In the genomic region with DNA sequence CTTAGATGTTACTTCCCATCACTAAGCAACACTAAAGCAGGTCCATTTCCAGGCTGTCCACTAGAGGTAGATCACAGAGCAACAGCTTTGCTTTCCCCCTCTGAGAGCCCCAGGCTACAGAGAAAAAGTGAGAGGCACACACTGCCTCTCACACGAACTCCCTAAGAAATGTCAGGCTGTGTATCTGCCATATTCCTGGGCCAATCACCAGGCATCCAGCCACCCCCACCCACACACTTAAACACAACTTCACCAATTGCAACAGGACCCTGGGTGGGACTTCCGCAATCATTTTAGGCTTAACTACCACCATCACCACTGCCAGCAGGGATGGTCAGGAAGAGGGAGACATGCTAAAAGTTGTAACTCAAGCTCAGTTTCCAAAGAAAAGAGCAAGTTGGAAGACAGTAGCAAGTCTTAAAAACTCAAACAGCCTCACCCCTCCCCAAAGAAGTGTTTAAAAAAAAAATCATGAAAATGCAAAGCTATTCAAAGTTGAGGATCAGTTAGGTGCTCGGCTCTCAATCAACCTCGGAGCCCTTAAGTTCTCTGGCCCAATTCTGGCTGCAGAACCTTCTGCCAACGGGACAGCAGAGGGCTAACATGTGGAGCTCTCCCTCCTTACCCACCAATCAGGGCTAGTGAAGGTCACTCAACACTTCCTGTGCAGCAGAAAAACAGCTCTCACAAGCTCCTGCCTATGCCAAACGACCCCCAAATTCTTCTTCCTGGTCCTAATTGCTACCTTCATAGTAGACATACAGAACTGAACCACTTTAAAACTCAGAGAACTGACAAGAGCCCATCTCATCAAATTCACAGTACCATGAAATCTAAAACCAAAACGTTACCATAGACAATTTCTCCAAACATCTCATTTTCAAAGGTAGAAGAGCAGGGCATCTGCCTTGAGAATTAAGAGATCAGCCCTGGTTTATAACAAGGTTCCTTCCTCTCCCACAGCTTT, we compare ENCODE assay signal across 8 mouse cellular contexts. TPM values are rescaled to one million over a fixed set of nuclear protein-coding genes. Genes with fewer than 3 reads are reported as not detected.
A peak's percentile ranks its signal among the peaks of the same experiment; 100 is the strongest.
DNase-seq lines count a peak whose midpoint lies in the region; ATAC-seq and TF ChIP-seq lines count a peak whose summit lies in the region.

No protein-coding gene starts in this region.

- no peak for TF ChIP-seq CTCF in ES-Bruce4 (IDR thresholded peaks at IDR 0.05; ENCODE audit: low read depth, low read length)
- TF ChIP-seq CTCF in liver, postnatal 0 days (IDR thresholded peaks at IDR 0.05; ENCODE audit: low read depth): peak; percentile 47

- no peaks in the 10 kb centered on the region for H3K27me3 ChIP-seq in ES-Bruce4 (ENCODE audit: control insufficient read depth, insufficient read depth, low read length, poor library complexity, severe bottlenecking)
- H3K27me3 ChIP-seq in forebrain, embryonic 13.5 days: no peaks in the 10 kb centered on the region
- H3K27me3 ChIP-seq in liver, postnatal 0 days (ENCODE audit: insufficient read depth, low read length): no peaks in the 10 kb centered on the region
- no peaks in the 10 kb centered on the region for H3K27me3 ChIP-seq in neural tube, embryonic 14.5 days (ENCODE audit: control insufficient read depth, insufficient read depth, low read length)

- H3K9ac ChIP-seq in ES-Bruce4 (ENCODE audit: low read depth, poor library complexity, severe bottlenecking): peak overlapping the region; percentile 96
- peak overlapping the region; percentile 97 for H3K9ac ChIP-seq in forebrain, embryonic 13.5 days
- H3K9ac ChIP-seq in liver, postnatal 0 days (replicated peaks): peak overlapping the region; percentile 98
- peak overlapping the region; percentile 89 for H3K9ac ChIP-seq in neural tube, embryonic 14.5 days (replicated peaks; ENCODE audit: low read depth, low read length)

- H3K4me3 ChIP-seq in ES-Bruce4 (ENCODE audit: low read depth, low read length): peak overlapping the region; percentile 75
- H3K4me3 ChIP-seq in forebrain, embryonic 13.5 days: peak overlapping the region; percentile 89
- H3K4me3 ChIP-seq in liver, postnatal 0 days (ENCODE audit: low read depth, low read length): peak overlapping the region; percentile 70
- H3K4me3 ChIP-seq in neural tube, embryonic 14.5 days (ENCODE audit: low read depth, low read length): peak overlapping the region; percentile 84

- no peak for TF ChIP-seq POLR2A in ES-Bruce4 (IDR thresholded peaks at IDR 0.05; ENCODE audit: insufficient read depth, low read length)

- WGBS in forebrain, embryonic 13.5 days: 20% methylated on average over 7 of the region's 7 CpGs
- WGBS in liver, postnatal 0 days (ENCODE audit: insufficient replicate concordance): 4% methylated on average over 7 of the region's 7 CpGs
- 19% methylated on average over 7 of the region's 7 CpGs for WGBS in neural tube, embryonic 14.5 days

- peaks cover 2% of the 10 kb centered on the region for H3K4me1 ChIP-seq in ES-Bruce4 (ENCODE audit: control insufficient read depth, insufficient read depth, low read length)
- H3K4me1 ChIP-seq in forebrain, embryonic 13.5 days: peaks cover 60% of the 10 kb centered on the region
- H3K4me1 ChIP-seq in liver, postnatal 0 days (ENCODE audit: insufficient read depth): peaks cover 56% of the 10 kb centered on the region
- H3K4me1 ChIP-seq in neural tube, embryonic 14.5 days (ENCODE audit: control insufficient read depth, insufficient read depth, low read length): peaks cover 24% of the 10 kb centered on the region

- no peak for TF ChIP-seq EP300 in ES-Bruce4 (IDR thresholded peaks at IDR 0.05; ENCODE audit: insufficient read depth, low read depth, low read length)
- no peak for TF ChIP-seq EP300 in liver, postnatal 0 days (IDR thresholded peaks at IDR 0.05; ENCODE audit: low read depth)

- ATAC-seq in forebrain, embryonic 13.5 days: peak; percentile 41
- ATAC-seq in liver, postnatal 0 days: peak; percentile 4; the same call in 1 of the 2 replicates
- ATAC-seq in neural tube, embryonic 14.5 days (ENCODE audit: low read depth): peak; percentile 21; the same call in 1 of the 2 replicates

- no peaks in the 10 kb centered on the region for H3K9me3 ChIP-seq in ES-Bruce4 (replicated peaks; ENCODE audit: control insufficient read depth, insufficient read depth, low read length, poor library complexity, severe bottlenecking)
- no peaks in the 10 kb centered on the region for H3K9me3 ChIP-seq in forebrain, embryonic 13.5 days (replicated peaks)
- no peaks in the 10 kb centered on the region for H3K9me3 ChIP-seq in liver, postnatal 0 days (ENCODE audit: low read length)
- no peaks in the 10 kb centered on the region for H3K9me3 ChIP-seq in neural tube, embryonic 14.5 days (ENCODE audit: control insufficient read depth, low read length)

- H3K36me3 ChIP-seq in ES-Bruce4 (ENCODE audit: control insufficient read depth, insufficient read depth, low read length, poor library complexity, severe bottlenecking): no peaks in the 10 kb centered on the region
- no peaks in the 10 kb centered on the region for H3K36me3 ChIP-seq in forebrain, embryonic 13.5 days (ENCODE audit: poor library complexity, severe bottlenecking)
- 0 out of 2 replicates have a peak, but pooled peaks cover 3% of the 10 kb centered on the region for H3K36me3 ChIP-seq in liver, postnatal 0 days (replicated peaks; ENCODE audit: insufficient read depth, low read length)
- H3K36me3 ChIP-seq in neural tube, embryonic 14.5 days (ENCODE audit: control insufficient read depth, insufficient read depth, low read length): no peaks in the 10 kb centered on the region

- peak overlapping the region; percentile 100 for H3K4me2 ChIP-seq in forebrain, embryonic 13.5 days
- H3K4me2 ChIP-seq in liver, postnatal 0 days (ENCODE audit: low read depth, low read length): peak overlapping the region; percentile 89
- H3K4me2 ChIP-seq in neural tube, embryonic 14.5 days (ENCODE audit: low read depth, low read length): peak overlapping the region; percentile 98

- peak; percentile 54 for DNase-seq in c-Kit-negative CD71-positive TER-119-positive erythroid progenitor cells, embryonic 14.5 days (ENCODE audit: low read depth, low spot score)
- DNase-seq in heart, postnatal 10 days: peak; percentile 82 to 85
- peak; percentile 75 to 84 for DNase-seq in kidney, postnatal 4 days
- peak; percentile 72 for DNase-seq in liver, postnatal 0 days
- DNase-seq in thymus, postnatal 0 days (ENCODE audit: low spot score): peak; percentile 80

- peak overlapping the region; percentile 9 for H3K27ac ChIP-seq in ES-Bruce4 (ENCODE audit: insufficient read depth, low read length)
- peak overlapping the region; percentile 97; the same call in 1 of the 2 replicates for H3K27ac ChIP-seq in forebrain, embryonic 13.5 days
- peak overlapping the region; percentile 96 for H3K27ac ChIP-seq in liver, postnatal 0 days (ENCODE audit: low read depth)
- H3K27ac ChIP-seq in neural tube, embryonic 14.5 days (ENCODE audit: low read depth, low read length): no peak overlapping the region

- intact Hi-C loops in heart, postnatal 10 days (cut with DNase I): loop anchor here (5.0 to 10.0 kb wide), 2 partner anchors 89 to 431 kb away; no protein-coding TSS in a partner anchor

RNA-seq across cellular contexts. Expression of gene Fam120a, which starts 2.0 kb away (rescaled TPM):
- 92.0 and 96.4 TPM in 2 replicates for polyA plus RNA-seq in ES-Bruce4 (2011; ENCODE audit: insufficient read depth, insufficient read length, low read depth, missing spikeins)
- 16.0 and 16.3 TPM in 2 replicates for polyA plus RNA-seq in forebrain, embryonic 13.5 days (2015; fragmentation: Nextera tagmentation; extraction: Ambion mirVana)
- 100 to 1,000 TPM; 106 to 111 TPM for total RNA-seq in heart, postnatal 10 days (2021)
- 13.1 and 13.3 TPM in 2 replicates for polyA plus RNA-seq in liver, postnatal 0 days (2015; fragmentation: Nextera tagmentation; extraction: Ambion mirVana)
- polyA plus RNA-seq in neural tube, embryonic 14.5 days (2014; fragmentation: Nextera tagmentation; extraction: Ambion mirVana): 16.5 and 18.4 TPM in 2 replicates
- 26.2 and 28.3 TPM in 2 replicates for polyA plus RNA-seq in thymus, postnatal 0 days (2015; fragmentation: Nextera tagmentation; extraction: Ambion mirVana)
